Mouse (Mus musculus): ENCODE results near the gene Dyrk1a. TPM values are rescaled to one million over a fixed set of nuclear protein-coding genes. Genes with fewer than 3 reads are reported as not detected.

Gene Dyrk1a
- polyA plus RNA-seq, 1 experiment from 2014 or later, result 11.3 TPM

DNA sequence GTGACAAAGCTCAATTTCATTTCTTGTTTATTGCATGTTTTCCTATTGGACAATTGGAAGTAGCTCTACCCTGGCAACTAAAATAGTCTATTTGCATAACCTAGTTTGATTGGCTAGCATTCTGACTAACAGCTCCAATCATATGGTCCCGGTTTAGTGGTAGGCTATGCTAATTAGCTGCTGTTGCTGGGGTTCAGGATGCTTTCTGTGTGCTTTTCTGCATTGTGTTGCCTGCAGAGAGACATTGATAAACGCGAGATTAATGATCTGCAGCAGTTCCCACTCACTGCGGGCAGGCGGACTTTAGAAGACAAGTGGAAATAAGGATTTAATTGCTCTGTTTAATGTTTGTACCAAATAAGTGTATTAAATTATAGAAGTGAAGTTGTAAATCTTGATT lies 62.2 kb downstream of the Dyrk1a start:
- Histone ChIP-seq H3K9ac (ENCODE audit: low read length) (no peak overlapping the region), H3K4me2 (no peak overlapping the region), H3K27ac (ENCODE audit: low read depth, low read length) (no peak overlapping the region), H3K4me1 (ENCODE audit: control insufficient read depth, insufficient read depth, low read length) (peaks cover 6% of the 10 kb centered on the region; the same call in 1 of the 2 replicates), H3K36me3 (ENCODE audit: control insufficient read depth, insufficient read depth, low read length) (no peaks in the 10 kb centered on the region), H3K4me3 (ENCODE audit: low read depth, low read length) (no peak overlapping the region), H3K27me3 (ENCODE audit: control insufficient read depth, insufficient read depth, low read length) (no peaks in the 10 kb centered on the region), H3K9me3 (ENCODE audit: control insufficient read depth, low read length) (no peaks in the 10 kb centered on the region)
- no peak for DNase-seq (ENCODE audit: low spot score, missing footprints)
- 24% methylated on average over 5 of the region's 5 CpGs for WGBS
- ATAC-seq (ENCODE audit: low FRiP score), result peak; percentile 94

DNA sequence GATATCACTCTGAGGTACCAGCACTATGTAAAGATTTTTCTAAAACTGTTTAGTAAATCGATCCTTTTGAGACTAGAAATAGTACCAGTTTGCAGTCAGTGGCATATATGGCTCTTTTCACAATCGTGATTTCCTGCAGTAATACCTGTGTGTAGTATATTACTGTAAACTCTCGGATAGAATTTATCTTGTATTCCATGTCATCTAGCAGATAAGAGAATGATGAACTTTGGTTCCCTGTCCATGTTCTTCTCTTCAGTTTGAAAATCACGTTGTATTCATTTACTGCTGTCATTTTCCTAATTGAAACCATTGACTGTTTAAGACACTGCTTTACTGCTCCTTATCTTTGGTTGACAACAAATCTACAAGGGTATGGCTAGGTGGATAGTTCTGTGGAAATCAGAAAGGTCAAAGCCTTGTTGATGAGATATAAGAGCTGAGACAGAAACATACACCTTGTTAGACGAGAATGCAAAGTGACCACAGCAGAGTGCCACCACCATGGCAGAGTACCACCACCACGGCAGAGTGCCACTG lies 62.7 kb downstream of the Dyrk1a start:
- H3K4me3 ChIP-seq (ENCODE audit: low read depth, low read length), result no peak overlapping the region
- 0 out of 2 replicates have a peak, but pooled peaks cover 6% of the 10 kb centered on the region for H3K4me1 ChIP-seq (ENCODE audit: control insufficient read depth, insufficient read depth, low read length)
- no peak overlapping the region for H3K4me2 ChIP-seq
- ATAC-seq (ENCODE audit: low FRiP score), result peak; percentile 24; the same call in 1 of the 2 replicates
- no peak for DNase-seq (ENCODE audit: low spot score, missing footprints)
- 90% methylated on average over 6 of the region's 6 CpGs for WGBS
- no peak overlapping the region for H3K9ac ChIP-seq (ENCODE audit: low read length)
- no peaks in the 10 kb centered on the region for H3K9me3 ChIP-seq (ENCODE audit: control insufficient read depth, low read length)
- no peaks in the 10 kb centered on the region for H3K27me3 ChIP-seq (ENCODE audit: control insufficient read depth, insufficient read depth, low read length)
- H3K27ac ChIP-seq (ENCODE audit: low read depth, low read length), result no peak overlapping the region
- no peaks in the 10 kb centered on the region for H3K36me3 ChIP-seq (ENCODE audit: control insufficient read depth, insufficient read depth, low read length)

DNA sequence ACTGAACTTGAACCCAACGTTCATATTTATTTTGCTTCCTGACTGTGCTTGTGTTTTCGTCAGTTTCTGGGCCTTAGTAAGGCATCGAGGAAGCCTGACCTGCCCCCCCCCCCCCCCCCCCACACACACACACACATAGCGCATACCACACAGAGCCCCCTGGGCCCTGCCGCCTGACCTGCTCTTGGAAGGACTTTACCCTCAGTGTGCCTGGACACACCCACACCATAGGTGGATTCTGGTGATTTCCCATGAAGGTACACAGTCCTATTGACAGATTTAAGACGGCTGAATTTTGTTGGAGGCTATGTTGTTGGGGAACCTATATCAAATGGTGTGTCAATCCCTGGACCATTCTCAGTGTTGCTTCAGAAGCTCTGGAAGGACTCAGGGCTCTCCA lies 63.2 kb downstream of the Dyrk1a start:
- no peaks in the 10 kb centered on the region for H3K36me3 ChIP-seq (ENCODE audit: control insufficient read depth, insufficient read depth, low read length)
- WGBS, result 91% methylated on average over 6 of the region's 6 CpGs
- H3K9me3 ChIP-seq (ENCODE audit: control insufficient read depth, low read length), result no peaks in the 10 kb centered on the region
- no peak overlapping the region for H3K27ac ChIP-seq (ENCODE audit: low read depth, low read length)
- ATAC-seq (ENCODE audit: low FRiP score) (no peak), DNase-seq (ENCODE audit: low spot score, missing footprints) (no peak)
- 0 out of 2 replicates have a peak, but pooled peaks cover 2% of the 10 kb centered on the region for H3K4me1 ChIP-seq (ENCODE audit: control insufficient read depth, insufficient read depth, low read length)
- no peak overlapping the region for H3K4me2 ChIP-seq
- H3K27me3 ChIP-seq (ENCODE audit: control insufficient read depth, insufficient read depth, low read length), result no peaks in the 10 kb centered on the region
- no peak overlapping the region for H3K4me3 ChIP-seq (ENCODE audit: low read depth, low read length)
- H3K9ac ChIP-seq (ENCODE audit: low read length), result no peak overlapping the region

DNA sequence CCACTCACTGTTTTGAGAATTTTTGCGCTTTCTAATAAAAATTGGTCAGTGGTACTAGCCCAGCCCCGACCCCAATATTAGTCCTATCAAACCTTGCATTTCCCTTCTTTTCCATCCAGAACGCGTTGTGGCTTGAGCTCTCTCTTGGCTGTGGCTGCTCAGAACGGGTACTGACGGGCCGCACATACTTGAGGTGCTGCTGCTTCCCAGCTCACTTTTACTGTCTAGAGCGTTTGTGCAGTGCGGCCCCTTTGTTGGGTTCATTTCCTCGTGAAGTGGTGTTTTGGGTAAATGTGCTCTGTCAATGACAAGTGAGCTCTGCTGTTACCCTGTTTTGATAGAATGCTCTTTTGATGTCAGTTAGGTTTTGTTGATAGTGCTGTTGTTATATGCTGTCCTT lies 67.6 kb downstream of the Dyrk1a start:
- Histone ChIP-seq H3K4me3 (ENCODE audit: low read depth, low read length) (no peak overlapping the region), H3K4me1 (ENCODE audit: control insufficient read depth, insufficient read depth, low read length) (no peaks in the 10 kb centered on the region), H3K9ac (ENCODE audit: low read length) (no peak overlapping the region), H3K27me3 (ENCODE audit: control insufficient read depth, insufficient read depth, low read length) (no peaks in the 10 kb centered on the region), H3K27ac (ENCODE audit: low read depth, low read length) (no peak overlapping the region), H3K9me3 (ENCODE audit: control insufficient read depth, low read length) (no peaks in the 10 kb centered on the region), H3K4me2 (no peak overlapping the region), H3K36me3 (ENCODE audit: control insufficient read depth, insufficient read depth, low read length) (no peaks in the 10 kb centered on the region; the same call in 1 of the 2 replicates)
- ATAC-seq (ENCODE audit: low FRiP score) (no peak), DNase-seq (ENCODE audit: low spot score, missing footprints) (no peak)
- WGBS, result 85% methylated on average over 10 of the region's 10 CpGs

- Histone ChIP-seq H3K9me3 (ENCODE audit: control insufficient read depth, low read length) (no peaks in the 10 kb centered on the region), H3K9ac (ENCODE audit: low read length) (no peak overlapping the region), H3K27me3 (ENCODE audit: control insufficient read depth, insufficient read depth, low read length) (no peaks in the 10 kb centered on the region), H3K4me2 (no peak overlapping the region), H3K27ac (ENCODE audit: low read depth, low read length) (no peak overlapping the region), H3K36me3 (ENCODE audit: control insufficient read depth, insufficient read depth, low read length) (no peaks in the 10 kb centered on the region; the same call in 1 of the 2 replicates), H3K4me3 (ENCODE audit: low read depth, low read length) (no peak overlapping the region), H3K4me1 (ENCODE audit: control insufficient read depth, insufficient read depth, low read length) (no peaks in the 10 kb centered on the region)
- WGBS, result 95% methylated on average over 2 of the region's 2 CpGs
- DNase-seq (ENCODE audit: low spot score, missing footprints), result no peak
- no peak for ATAC-seq (ENCODE audit: low FRiP score)
Observed at GRCm38 (mm10) chr16:94641799-94642198, 72.0 kb downstream of the Dyrk1a start.

- Histone ChIP-seq H3K36me3 (ENCODE audit: control insufficient read depth, insufficient read depth, low read length) (no peaks in the 10 kb centered on the region), H3K4me3 (ENCODE audit: low read depth, low read length) (no peak overlapping the region), H3K27me3 (ENCODE audit: control insufficient read depth, insufficient read depth, low read length) (no peaks in the 10 kb centered on the region), H3K9me3 (ENCODE audit: control insufficient read depth, low read length) (no peaks in the 10 kb centered on the region), H3K27ac (ENCODE audit: low read depth, low read length) (no peak overlapping the region), H3K4me1 (ENCODE audit: control insufficient read depth, insufficient read depth, low read length) (no peaks in the 10 kb centered on the region), H3K9ac (ENCODE audit: low read length) (no peak overlapping the region), H3K4me2 (no peak overlapping the region)
- ATAC-seq (ENCODE audit: low FRiP score) (no peak), DNase-seq (ENCODE audit: low spot score, missing footprints) (no peak)
- 85% methylated on average over 5 of the region's 5 CpGs for WGBS
Observed at GRCm38 (mm10) chr16:94647153-94647552, 77.3 kb downstream of the Dyrk1a start.

DNA sequence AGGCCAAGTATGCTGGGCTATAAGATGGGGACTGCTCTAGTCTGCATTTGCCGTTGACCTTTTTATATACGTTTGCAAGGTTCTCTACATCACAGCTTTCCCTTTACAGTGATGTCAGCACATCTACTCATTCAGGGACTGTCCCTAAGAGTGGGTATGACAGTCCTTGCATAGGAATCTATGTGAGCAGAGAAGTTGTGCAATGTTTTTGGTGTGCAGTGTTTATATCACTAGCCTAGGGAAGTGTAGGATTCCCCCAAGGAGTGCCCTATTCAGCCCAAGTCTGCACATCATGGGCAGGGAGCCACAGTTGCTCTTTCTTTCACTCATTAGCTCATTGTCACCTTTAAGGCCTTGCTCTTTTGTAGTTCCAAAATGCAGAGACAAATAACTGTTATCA lies 78.1 kb downstream of the Dyrk1a start:
- ATAC-seq (ENCODE audit: low FRiP score) (no peak), DNase-seq (ENCODE audit: low spot score, missing footprints) (no peak)
- H3K4me2 ChIP-seq, result no peak overlapping the region
- no peak overlapping the region for H3K27ac ChIP-seq (ENCODE audit: low read depth, low read length)
- no peak overlapping the region for H3K9ac ChIP-seq (ENCODE audit: low read length)
- no peaks in the 10 kb centered on the region for H3K27me3 ChIP-seq (ENCODE audit: control insufficient read depth, insufficient read depth, low read length)
- no peaks in the 10 kb centered on the region for H3K9me3 ChIP-seq (ENCODE audit: control insufficient read depth, low read length)
- no peaks in the 10 kb centered on the region for H3K36me3 ChIP-seq (ENCODE audit: control insufficient read depth, insufficient read depth, low read length)
- no peak overlapping the region for H3K4me3 ChIP-seq (ENCODE audit: low read depth, low read length)
- no peaks in the 10 kb centered on the region for H3K4me1 ChIP-seq (ENCODE audit: control insufficient read depth, insufficient read depth, low read length)
- 96% methylated on average over 2 of the region's 2 CpGs for WGBS

DNA sequence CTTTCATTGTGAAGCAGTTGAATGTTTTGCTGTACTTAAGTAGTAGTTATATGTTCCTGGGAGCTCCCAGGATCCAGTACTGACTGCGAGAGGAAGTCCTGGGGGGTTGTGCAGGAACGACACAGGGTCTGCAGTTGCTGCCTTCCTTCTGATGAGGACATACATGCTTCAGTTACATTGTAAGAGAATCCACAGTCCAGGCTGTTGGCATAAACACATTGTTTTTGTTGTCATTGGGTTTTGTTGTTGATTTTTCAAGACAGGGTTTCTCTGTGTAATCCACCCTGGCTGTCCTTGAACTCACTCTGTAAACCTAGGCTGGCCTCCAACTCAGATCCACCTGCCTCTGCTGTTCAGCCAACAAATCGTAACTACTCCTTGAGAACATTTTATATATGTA lies 80.1 kb downstream of the Dyrk1a start:
- H3K9ac ChIP-seq (ENCODE audit: low read length), result no peak overlapping the region
- H3K4me1 ChIP-seq (ENCODE audit: control insufficient read depth, insufficient read depth, low read length), result peaks cover 3% of the 10 kb centered on the region
- H3K9me3 ChIP-seq (ENCODE audit: control insufficient read depth, low read length), result no peaks in the 10 kb centered on the region
- H3K27me3 ChIP-seq (ENCODE audit: control insufficient read depth, insufficient read depth, low read length), result no peaks in the 10 kb centered on the region
- 91% methylated on average over 3 of the region's 3 CpGs for WGBS
- H3K4me2 ChIP-seq, result no peak overlapping the region
- DNase-seq (ENCODE audit: low spot score, missing footprints) (no peak), ATAC-seq (ENCODE audit: low FRiP score) (no peak)
- no peak overlapping the region for H3K4me3 ChIP-seq (ENCODE audit: low read depth, low read length)
- no peak overlapping the region for H3K27ac ChIP-seq (ENCODE audit: low read depth, low read length)
- H3K36me3 ChIP-seq (ENCODE audit: control insufficient read depth, insufficient read depth, low read length), result no peaks in the 10 kb centered on the region

DNA sequence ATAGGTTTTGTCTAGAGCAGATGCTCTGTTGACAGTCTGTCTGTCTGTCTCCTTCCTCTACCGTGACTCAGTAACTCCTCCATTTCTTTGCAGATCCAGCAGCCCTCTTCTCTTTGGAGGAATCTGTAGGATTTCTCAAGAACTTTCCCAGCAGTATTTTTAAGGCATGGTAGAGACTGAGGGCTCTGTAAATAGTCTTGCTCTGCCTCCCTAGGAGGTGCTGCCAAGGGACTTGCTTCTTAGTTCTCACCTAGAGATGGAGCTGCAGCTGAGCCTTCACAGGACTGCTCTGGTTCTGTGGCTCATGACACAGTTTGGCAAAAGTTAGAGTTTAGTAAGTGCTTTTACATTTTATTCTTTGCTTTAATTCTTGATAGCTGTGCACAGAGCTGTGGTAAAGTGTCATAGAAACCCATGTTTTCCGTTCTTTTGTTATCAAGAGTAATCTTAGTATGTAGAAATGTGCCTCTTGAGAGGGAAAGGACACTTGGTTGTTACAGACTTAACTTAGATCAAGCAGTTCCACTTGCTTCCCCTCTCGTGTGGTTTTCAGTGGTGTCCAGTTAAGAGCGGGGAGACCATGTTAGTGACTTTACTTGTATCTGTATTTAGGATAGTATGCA lies 82.4 kb downstream of the Dyrk1a start:
- H3K27me3 ChIP-seq (ENCODE audit: control insufficient read depth, insufficient read depth, low read length), result no peaks in the 10 kb centered on the region
- no peak overlapping the region for H3K9ac ChIP-seq (ENCODE audit: low read length)
- H3K9me3 ChIP-seq (ENCODE audit: control insufficient read depth, low read length), result no peaks in the 10 kb centered on the region
- ATAC-seq (ENCODE audit: low FRiP score) (no peak), DNase-seq (ENCODE audit: low spot score, missing footprints) (no peak)
- H3K4me3 ChIP-seq (ENCODE audit: low read depth, low read length), result no peak overlapping the region
- H3K27ac ChIP-seq (ENCODE audit: low read depth, low read length), result no peak overlapping the region
- H3K4me1 ChIP-seq (ENCODE audit: control insufficient read depth, insufficient read depth, low read length), result peaks cover 6% of the 10 kb centered on the region
- WGBS, result 83% methylated on average over 4 of the region's 4 CpGs
- no peak overlapping the region for H3K4me2 ChIP-seq
- no peaks in the 10 kb centered on the region for H3K36me3 ChIP-seq (ENCODE audit: control insufficient read depth, insufficient read depth, low read length)
